Mouse (Mus musculus) cerebellum, postnatal 10 days (tissue): ENCODE measurements around the gene Daw1.

Experiments
- DNase-seq, 2 experiments: peaks; one replicate each; pipeline ENCODE4 v3.0.0; 2021; ENCODE audit warnings: mixed read lengths in 2 of 2

Gene Daw1

GRCm38 (mm10) chr1:83159603-83160002 is at the start of gene Daw1:
TSS of gene Daw1 (plus strand) at chr1:83159752.
- DNase-seq: peak; percentile 76 to 89

- no peak for DNase-seq
Observed at GRCm38 (mm10) chr1:83110992-83111391, 48.6 kb upstream of the Daw1 start.

DNA sequence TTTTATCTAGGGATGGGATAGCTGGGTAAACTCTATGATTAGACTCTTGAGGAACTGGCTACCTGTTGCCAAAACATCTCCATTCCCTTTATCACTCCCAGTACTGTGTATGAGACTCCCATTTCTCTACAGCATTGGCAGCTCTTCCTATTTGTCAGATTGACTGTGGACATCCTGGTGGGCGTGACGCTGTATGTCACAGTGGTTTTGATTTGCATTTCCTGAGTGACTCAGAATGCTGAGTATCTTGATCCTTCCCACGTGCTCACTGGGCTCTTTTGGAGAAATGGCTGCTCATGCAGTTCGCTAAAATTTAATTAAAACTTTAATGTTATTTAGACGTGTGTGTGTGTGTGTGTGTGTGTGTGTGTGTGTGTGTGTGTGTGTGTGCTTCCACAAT is 47.8 kb upstream of the Daw1 start:
- DNase-seq: no peak

GRCm38 (mm10) chr1:83116447-83117137 is 43.0 kb upstream of the Daw1 start, which contains the start of gene Ccl20:
TSS of gene Ccl20 (plus strand) at chr1:83116766.
- DNase-seq: no peak

DNA sequence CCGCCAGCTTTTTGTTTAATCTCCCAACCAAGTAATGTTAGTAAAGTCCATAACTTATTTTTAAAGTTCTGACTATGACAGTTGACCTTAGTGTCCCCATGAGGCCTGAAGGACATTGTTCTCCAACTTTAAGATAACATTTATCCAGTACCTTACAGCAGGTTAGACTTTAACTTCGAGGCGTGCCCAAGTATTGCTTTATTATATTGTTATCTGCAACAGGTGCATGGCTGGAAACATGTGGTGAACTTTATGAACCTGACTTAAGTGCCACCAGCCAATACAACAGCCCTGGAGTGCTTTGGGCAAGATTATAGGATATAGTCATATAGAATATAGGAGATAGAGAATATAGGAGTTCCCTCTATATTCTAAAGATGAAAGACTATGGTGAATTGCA is 42.3 kb upstream of the Daw1 start:
- no peak for DNase-seq

DNA sequence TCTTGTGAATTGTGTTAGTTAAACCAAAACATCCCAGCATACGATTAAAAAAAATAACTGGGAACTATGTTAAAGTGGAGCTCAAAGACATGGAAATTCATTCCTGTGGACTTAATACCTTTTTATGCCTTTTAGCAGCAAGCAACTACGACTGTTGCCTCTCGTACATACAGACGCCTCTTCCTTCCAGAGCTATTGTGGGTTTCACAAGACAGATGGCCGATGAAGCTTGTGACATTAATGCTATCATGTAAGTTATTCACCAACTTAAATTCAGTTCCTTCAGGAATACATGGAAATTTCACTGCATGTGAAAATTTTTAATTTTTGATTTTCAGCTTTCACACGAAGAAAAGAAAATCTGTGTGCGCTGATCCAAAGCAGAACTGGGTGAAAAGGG is 41.9 kb upstream of the Daw1 start:
- DNase-seq: no peak

- DNase-seq: no peak
Observed at GRCm38 (mm10) chr1:83119903-83120302, 39.6 kb upstream of the Daw1 start.

DNA sequence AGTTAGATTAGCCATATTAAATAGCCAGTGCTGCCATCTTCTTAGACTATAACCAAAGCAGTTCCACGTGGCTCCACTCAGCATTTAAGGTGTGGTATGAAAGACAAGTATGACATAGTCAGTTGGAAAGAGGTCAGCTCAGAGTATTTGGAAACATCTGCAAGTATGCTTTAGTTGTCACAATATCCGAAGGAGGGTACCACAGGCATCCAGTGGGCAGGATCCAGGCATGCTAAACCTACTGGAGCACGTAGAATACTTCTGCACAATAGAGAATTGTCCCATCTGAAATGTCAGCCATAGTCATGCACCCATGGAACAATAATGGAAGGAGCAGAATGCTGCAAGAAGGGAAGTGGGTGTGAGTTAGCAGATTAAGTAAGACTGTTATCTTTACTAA is 39.2 kb upstream of the Daw1 start:
- no peak for DNase-seq

DNA sequence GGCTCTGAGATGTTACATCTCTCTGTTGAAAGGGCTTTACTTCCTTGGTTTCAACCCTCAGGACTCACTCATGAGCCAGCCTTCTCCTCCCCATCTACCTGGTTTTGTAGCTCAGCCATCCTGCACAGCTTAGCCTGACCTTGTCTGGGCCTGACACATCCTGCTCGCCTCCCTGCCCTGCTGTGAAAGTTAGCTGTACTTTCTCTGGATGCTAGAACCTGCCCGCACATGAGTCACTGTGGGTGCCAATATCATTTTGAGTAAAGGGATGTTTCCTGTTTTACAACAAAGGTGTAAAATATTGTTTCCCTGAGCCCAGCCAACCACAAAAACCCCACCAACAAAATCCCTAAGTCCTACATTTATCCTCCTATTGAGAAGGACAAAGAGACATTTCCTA is 36.4 kb upstream of the Daw1 start:
- DNase-seq: no peak

- no peak for DNase-seq
Observed at GRCm38 (mm10) chr1:83135829-83136228, 23.7 kb upstream of the Daw1 start.

DNA sequence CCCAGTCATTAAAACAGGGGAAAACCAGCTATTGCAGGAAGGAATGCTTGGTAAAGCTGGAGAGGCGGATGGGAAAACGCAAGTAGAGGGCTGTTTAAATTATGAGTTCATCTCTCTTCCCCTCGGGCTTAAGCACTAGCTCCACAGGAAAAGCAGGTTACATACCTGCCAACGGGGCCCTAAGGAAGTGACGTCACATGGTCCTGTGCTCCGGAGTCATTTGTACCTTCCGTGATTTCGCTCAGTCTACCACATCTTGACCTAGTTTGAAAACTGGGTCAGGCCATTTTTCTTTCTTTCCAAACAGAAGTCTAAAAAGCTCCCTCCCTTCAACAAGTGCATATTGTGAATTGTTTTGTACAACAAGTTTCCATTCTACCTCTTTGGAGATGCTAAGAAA is 21.7 kb upstream of the Daw1 start:
- no peak for DNase-seq

DNA sequence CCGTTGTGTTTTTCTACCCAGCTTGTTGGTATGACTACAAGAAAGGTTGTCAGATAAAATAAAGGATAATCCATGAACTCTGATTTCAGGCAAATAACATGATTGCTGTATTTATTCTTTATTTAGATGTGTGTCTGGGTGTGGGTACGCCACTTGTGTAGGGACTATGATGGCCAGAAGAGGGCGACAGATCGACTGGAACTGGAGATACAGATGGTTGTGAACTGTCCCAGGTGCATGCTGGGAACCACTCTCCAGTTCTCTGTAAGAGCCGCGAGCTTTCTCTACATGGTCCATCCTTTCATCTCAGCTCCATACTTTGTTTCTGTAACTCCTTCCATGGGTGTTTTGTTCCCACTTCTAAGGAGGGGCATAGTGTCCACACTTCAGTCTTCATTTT is 20.8 kb upstream of the Daw1 start:
- DNase-seq: no peak

DNA sequence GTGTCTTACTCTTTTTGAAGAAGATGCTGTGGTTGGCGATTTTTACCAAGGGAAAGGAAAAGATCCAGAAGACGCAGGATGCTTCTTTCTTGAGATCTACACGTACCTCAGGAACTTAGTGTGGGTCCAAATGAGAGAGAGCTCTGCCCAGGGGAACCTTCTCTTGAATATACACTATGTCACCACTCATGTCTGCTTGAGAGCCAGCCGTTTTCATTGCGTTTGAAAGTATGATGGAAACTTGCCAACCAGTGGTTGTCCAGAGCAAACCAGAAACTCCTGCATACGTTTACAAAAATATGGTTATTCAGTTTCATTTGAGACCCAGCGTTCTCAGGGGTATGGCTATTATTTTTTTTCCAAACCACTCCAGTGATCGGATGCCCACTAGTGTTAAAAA is 18.0 kb upstream of the Daw1 start:
- DNase-seq: no peak

GRCm38 (mm10) chr1:83142055-83142454 is 17.5 kb upstream of the Daw1 start:
- DNase-seq: no peak

DNA sequence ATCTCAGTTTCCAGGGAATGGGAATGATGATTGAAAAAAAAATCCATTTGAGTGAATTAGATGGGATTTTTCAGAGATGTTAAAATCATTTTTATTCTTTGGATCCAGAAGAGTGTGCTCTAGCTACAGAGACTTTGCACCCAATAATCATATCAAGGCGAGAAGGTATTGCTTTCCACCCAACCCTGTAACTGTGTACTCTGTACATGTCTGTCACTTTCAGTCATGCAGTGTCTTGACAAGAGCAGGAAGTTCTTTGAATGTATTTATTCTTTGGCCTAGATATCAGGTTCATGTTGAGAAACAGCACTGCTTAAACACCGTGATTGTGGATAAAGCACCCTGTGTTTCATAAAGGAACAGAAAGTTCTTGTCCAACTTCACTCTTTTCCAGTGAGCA is 13.0 kb upstream of the Daw1 start:
- no peak for DNase-seq

GRCm38 (mm10) chr1:83150227-83150626 is 9.3 kb upstream of the Daw1 start:
- DNase-seq: no peak

DNA sequence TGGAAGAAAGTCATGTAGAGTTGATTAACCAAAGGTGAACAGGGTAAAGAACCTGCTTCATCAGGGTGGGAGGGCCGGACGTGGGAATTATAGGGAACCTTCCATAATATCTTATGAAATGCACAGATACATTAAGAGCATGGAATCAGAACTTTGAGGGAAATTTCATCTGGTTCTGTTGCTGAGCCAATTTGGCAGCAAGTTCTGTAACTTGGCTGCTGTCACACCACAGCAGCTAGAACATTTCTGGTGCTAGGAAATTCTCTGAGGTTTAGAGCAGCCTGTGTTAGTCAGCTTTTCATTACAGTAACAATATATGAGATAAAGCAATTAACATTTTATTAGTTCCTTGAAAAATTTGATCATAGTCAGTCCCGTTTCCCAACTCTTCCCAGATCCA is 6.6 kb upstream of the Daw1 start:
- no peak for DNase-seq

DNA sequence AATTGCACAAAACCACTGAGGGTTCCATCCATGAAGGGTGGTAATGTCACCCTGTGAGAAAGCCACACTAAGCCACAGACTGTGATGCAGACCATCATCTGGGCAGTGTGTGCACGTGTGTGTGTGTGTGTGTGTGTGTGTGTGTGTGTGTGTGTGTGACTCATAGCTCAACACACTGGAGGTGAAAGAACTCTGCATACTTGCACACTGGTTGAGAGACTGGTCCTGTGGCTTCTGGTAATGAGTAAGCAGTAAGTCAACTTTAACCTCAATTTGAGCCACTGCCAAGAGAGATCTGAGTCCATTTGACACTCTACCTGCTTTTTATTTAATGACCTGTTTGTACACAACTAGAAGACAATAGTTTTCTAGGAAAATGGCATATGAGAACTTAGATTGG is 2.7 kb upstream of the Daw1 start:
- no peak for DNase-seq

- DNase-seq: no peak
Observed at GRCm38 (mm10) chr1:83161658-83162057, 2.1 kb downstream of the Daw1 start.

DNA sequence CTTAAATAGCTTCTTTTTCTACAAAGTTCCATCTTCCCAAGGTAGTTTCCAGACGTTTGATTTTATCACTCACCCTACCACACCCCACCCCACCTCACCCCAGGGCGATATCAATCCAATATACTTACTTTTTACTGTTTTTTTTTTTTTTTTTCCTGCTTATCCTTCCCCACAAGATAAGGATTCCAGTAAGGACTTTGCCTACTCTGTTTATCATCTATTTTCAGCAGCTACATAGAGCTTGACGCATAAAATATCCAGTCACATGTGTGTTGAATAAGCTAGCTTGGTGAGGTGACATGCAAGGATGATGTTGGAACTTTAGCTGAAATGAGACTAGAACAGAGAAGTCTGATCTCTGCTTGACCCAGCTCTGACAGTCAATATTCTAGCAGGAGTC is 4.5 kb downstream of the Daw1 start:
- no peak for DNase-seq

- DNase-seq: no peak
Observed at GRCm38 (mm10) chr1:83169158-83169557, 9.6 kb downstream of the Daw1 start.

- DNase-seq: peak; percentile 20 to 32
Observed at GRCm38 (mm10) chr1:83175985-83176384, 16.4 kb downstream of the Daw1 start.

- DNase-seq: peak; percentile 22 to 43
Observed at GRCm38 (mm10) chr1:83179531-83179930, 20.0 kb downstream of the Daw1 start.

DNA sequence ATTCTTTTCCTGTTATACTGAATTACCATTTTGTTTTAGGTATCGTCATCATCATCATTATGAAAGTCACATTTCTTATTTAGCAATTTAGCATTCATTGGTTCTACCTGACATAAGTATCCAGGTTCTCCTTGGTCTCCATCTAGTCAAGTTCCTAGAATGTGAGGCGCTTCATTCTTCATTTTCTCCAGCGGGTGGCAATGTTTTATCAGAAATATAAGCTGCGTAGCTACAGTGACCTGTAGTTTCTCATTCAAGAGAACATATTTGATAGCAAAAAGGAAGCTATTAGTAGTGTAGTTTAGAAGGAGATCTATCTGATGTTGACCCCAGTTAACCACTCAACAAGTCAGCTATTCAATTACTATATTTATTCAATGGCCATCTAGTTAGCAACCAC is 21.9 kb downstream of the Daw1 start:
- DNase-seq: peak; percentile 54 to 68

GRCm38 (mm10) chr1:83187154-83187553 is 27.6 kb downstream of the Daw1 start:
- DNase-seq: peak; percentile 64 to 70
